Mouse (Mus musculus) heart, embryonic 10.5 days (tissue): Measurements from ENCODE around the gene Nr2e1. TPM values are rescaled to one million over a fixed set of nuclear protein-coding genes. Genes with fewer than 3 reads are reported as not detected.

Experiments used
- DNase-seq: peaks from one replicate; pipeline ENCODE4 v3.0.0-alpha.2; 2017; ENCODE audit warnings: low spot score
- H3K27ac ChIP-seq: fragments of 300-500 bp; sonication (generic); 2 replicates; pipeline ENCODE4 v1.5.1; 2016; ENCODE audit warnings: mild to moderate bottlenecking
- H3K27me3 ChIP-seq: fragments of 300-500 bp; sonication (generic); 2 replicates; pipeline ENCODE4 v1.6.1; 2016; ENCODE audit warnings: mild to moderate bottlenecking; ENCODE audit not compliant: poor library complexity, insufficient read depth, severe bottlenecking
- H3K36me3 ChIP-seq: fragments of 300-500 bp; sonication (generic); 2 replicates; pipeline ENCODE4 v1.6.1; 2016; ENCODE audit warnings: mild to moderate bottlenecking, moderate library complexity
- H3K4me1 ChIP-seq: fragments of 300-500 bp; sonication (generic); 2 replicates; pipeline ENCODE4 v1.6.1; 2016; ENCODE audit warnings: mild to moderate bottlenecking
- H3K4me3 ChIP-seq: fragments of 300-500 bp; sonication (generic); 2 replicates; pipeline ENCODE4 v1.5.1; 2016; ENCODE audit warnings: mild to moderate bottlenecking, moderate library complexity
- H3K9me3 ChIP-seq: fragments of 300-500 bp; sonication (generic); 2 replicates; pipeline ENCODE4 v1.6.1; 2016; ENCODE audit warnings: mild to moderate bottlenecking, moderate library complexity
- WGBS: fragments of 180-500 bp; shearing (Covaris S2); methylation state at CpG from one replicate; pipeline ENCODE4 v1.1.7; 2016; 5-methylcytosine and 5-hydroxymethylcytosine counted together
- polyA plus RNA-seq: library from polyadenylated mRNA; unstranded; fragments of >200 nt; fragmentation: Nextera tagmentation; extraction: Ambion mirVana; gene quantifications from 2 replicates; pipeline ENCODE4 v1.2.1, GENCODE M21; 2016

Nr2e1 gene
- polyA plus RNA-seq, 1 experiment from 2014 or later, result not detected

DNA sequence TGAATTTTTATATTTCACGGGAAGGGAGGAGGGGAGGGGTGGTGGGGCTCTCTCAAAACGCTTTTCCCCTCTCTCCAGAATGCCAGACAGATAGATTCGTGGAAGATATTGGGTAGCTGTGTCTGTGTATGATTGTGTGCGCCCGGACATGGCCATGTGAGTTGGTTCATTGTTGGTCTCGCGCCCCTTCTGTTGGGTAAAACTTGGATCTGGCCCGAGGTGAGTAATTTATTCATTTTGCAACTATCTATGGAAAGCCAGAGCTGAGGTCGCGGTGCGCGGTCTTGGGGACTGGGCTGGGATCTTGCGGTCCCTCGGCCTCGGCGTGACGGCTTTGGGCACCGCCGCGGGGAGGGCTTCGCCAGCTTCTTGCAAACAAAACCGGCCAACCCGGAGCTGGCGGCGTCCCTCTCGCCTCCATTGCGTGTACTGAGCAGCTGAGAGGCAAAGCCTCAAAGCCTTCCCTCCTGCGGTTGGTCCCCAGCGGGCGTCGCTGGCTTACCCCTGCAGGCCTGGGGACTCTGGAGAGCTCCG is 537 bp upstream of the Nr2e1 start:
- H3K36me3 ChIP-seq, result no peaks in the 10 kb centered on the region
- H3K27ac ChIP-seq, result no peak overlapping the region
- H3K27me3 ChIP-seq, result peaks cover 98% of the 10 kb centered on the region
- WGBS, result under 1% methylated on average over 32 of the region's 32 CpGs
- no peaks in the 10 kb centered on the region for H3K9me3 ChIP-seq
- H3K4me1 ChIP-seq, result peaks cover 43% of the 10 kb centered on the region
- DNase-seq, result no peak
- H3K4me3 ChIP-seq, result peak overlapping the region; percentile 49

DNA sequence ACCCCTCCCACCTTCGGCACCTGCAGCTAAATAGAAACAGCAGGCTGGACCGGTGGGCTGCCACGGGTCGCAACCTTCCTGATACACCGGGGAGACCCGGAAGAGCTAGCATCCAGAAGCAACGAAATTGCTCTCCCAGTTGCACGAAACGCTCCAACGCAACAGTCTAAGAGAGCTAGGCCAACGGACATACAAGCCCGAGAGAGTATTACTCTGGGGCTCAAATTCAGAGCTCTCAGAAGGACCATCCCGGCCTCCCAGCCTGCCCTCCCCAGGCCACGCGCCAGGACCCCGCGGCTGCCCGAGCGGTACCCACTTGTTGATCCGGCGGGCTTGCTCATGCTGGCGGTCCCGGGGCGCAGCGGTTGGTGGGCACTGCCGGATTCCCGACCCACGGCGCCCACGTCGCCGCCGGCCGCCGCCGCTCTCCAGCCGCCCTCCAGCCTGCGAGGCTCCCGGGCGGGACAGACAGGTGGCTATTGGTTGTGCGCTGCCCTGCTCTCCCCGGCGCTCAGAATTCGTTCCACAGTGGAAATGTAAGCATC is 794 bp downstream of the Nr2e1 start:
- WGBS, result under 1% methylated on average over 44 of the region's 44 CpGs
- H3K4me3 ChIP-seq, result peak overlapping the region; percentile 49
- H3K36me3 ChIP-seq, result no peaks in the 10 kb centered on the region
- peaks cover 98% of the 10 kb centered on the region for H3K27me3 ChIP-seq
- H3K4me1 ChIP-seq, result peaks cover 43% of the 10 kb centered on the region
- no peak for DNase-seq
- no peaks in the 10 kb centered on the region for H3K9me3 ChIP-seq
- H3K27ac ChIP-seq, result no peak overlapping the region

DNA sequence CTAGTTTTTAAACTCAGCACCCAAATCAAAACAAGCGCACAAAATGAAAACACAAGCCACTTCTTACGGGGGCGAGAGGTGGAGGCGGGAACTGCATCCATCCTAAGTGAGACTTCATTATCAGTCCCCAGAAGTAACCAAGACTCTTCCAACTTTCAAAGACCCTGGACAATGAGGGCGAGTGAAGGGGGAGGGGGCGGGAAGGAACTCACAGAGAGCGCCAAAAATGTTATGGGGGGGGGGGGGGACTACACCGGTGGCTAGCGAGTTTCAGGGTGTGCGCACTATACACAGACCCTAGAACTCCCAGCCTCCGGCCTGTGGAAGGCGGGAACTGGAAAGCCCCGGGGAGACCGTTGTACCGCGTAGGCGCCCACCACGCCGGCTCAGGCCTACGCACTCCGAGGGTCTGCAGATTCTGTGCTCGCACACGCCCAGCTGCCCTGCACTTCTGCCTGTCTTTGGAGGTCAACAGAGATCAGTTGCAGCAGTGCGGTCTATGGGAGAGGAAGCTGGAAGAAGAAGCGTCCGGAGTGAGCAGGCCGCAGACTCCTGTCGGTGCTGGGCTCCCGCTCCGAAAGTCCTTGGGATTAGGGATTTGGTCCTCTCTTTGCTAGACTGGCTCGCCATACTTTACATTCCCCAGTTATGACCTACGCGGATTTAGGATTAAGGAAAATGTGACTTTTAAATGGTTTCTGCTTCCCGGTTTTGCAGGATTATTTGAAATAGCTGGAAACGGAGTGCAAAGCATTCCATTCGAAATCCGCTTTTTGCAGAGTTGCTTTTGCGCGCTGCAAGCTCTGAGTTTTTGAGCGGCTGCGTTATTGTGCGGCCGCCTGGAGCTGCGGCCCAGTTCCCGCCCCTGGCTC is 1.5 kb downstream of the Nr2e1 start:
- Histone ChIP-seq H3K27ac (no peak overlapping the region), H3K4me3 (peak overlapping the region; percentile 49), H3K27me3 (peaks cover 98% of the 10 kb centered on the region), H3K4me1 (peaks cover 43% of the 10 kb centered on the region), H3K9me3 (no peaks in the 10 kb centered on the region), H3K36me3 (no peaks in the 10 kb centered on the region)
- DNase-seq, result no peak
- under 1% methylated on average over 45 of the region's 45 CpGs for WGBS

DNA sequence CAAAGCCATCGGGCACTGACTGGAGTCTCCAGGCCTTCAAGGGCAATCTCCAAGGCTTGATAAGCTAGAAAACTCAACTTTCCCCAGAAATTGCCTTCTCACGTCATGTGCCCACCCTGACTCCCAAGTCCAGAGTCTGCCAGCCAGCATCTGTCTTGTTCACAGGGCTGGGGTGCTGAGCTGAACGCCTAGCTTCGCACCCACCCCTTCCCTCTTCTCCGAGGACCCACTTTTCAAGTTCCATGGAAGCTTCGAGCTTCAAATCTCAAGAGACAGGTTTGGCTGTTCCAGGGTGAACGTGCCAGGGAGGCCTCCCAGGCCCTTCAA is 2.5 kb downstream of the Nr2e1 start:
- H3K4me1 ChIP-seq, result peaks cover 43% of the 10 kb centered on the region
- H3K27me3 ChIP-seq, result peaks cover 98% of the 10 kb centered on the region
- no peak overlapping the region for H3K4me3 ChIP-seq
- no peak overlapping the region for H3K27ac ChIP-seq
- WGBS, result 6% methylated on average over 7 of the region's 7 CpGs
- DNase-seq, result no peak
- no peaks in the 10 kb centered on the region for H3K36me3 ChIP-seq
- no peaks in the 10 kb centered on the region for H3K9me3 ChIP-seq

DNA sequence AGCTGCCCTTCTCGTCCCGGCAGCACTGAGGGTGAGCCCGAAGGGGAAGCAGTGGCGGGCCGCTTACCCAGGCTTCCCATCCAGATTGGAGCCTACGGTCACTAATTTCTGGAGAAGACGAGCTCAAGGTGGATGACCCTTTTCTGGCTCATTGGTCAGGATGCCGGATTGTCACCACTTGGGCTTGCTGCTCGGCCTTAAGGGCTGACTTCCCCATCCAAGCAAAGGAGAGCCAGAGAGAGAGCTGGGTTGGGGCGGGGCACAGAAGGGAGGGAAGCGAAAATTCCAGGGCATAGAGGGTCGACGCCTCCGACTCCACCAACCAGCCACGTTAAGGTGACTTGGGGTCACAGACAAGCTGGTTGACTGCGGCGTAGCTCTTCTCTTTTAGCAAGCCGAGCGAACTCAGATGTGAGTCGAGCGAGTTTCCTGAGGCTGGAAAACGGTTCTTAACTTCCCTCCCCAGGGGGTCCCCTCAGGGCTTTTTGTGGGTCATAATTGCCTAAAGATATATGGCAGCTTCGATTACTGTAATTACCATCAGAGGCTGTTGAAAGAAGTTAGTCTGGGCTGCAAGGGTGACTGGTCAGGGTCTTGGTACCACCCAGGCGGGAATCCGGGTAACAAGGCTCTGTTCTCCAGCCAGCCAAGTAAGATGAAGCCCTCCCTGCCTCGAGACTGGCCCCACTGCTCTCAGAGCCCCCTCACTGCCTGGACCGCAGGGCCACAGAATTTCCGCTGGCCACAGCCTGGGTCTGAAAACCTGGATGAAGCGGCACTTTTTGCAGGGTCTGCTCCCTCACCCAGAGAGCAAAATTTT is 3.1 kb downstream of the Nr2e1 start:
- Histone ChIP-seq H3K27me3 (peaks cover 98% of the 10 kb centered on the region), H3K4me1 (peaks cover 43% of the 10 kb centered on the region), H3K36me3 (no peaks in the 10 kb centered on the region), H3K9me3 (no peaks in the 10 kb centered on the region), H3K4me3 (peak overlapping the region; percentile 47), H3K27ac (no peak overlapping the region)
- WGBS, result under 1% methylated on average over 29 of the region's 29 CpGs
- no peak for DNase-seq

DNA sequence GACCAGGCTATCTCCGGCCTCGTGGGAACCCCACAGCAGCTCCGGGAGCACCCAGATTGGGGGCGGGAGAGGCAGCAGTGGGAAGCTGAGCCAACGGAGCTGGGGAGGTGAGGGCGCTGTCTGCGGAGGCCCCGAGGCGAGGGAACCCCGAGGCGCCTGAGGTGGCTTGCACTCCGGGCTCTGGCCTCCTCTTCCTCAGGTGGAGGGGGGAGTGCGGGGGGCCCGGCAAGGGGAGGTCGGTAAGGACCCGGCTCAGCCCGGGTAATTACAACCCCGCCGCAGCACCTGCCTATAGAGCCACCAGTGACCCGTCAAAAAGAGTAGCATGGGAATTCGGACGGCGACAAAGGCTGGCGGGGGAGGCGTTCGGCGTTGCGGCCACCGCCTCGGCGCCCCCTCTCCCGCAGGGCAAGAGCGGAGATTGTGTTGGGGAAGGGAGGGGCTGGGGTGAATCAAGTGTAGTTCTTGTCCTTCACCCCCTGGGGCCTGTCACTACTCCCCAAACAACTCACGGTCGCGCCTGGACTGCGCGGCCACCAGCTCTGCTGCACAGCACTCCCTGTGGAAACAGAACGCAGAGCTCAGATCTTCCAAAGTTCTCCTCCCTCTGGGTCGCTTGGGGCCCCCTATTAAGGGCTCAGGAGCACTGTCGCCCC is 3.8 kb downstream of the Nr2e1 start:
- Histone ChIP-seq H3K4me1 (peaks cover 41% of the 10 kb centered on the region), H3K9me3 (no peaks in the 10 kb centered on the region), H3K36me3 (no peaks in the 10 kb centered on the region), H3K4me3 (peak overlapping the region; percentile 47), H3K27ac (no peak overlapping the region), H3K27me3 (peaks cover 98% of the 10 kb centered on the region)
- no peak for DNase-seq
- under 1% methylated on average over 41 of the region's 41 CpGs for WGBS

DNA sequence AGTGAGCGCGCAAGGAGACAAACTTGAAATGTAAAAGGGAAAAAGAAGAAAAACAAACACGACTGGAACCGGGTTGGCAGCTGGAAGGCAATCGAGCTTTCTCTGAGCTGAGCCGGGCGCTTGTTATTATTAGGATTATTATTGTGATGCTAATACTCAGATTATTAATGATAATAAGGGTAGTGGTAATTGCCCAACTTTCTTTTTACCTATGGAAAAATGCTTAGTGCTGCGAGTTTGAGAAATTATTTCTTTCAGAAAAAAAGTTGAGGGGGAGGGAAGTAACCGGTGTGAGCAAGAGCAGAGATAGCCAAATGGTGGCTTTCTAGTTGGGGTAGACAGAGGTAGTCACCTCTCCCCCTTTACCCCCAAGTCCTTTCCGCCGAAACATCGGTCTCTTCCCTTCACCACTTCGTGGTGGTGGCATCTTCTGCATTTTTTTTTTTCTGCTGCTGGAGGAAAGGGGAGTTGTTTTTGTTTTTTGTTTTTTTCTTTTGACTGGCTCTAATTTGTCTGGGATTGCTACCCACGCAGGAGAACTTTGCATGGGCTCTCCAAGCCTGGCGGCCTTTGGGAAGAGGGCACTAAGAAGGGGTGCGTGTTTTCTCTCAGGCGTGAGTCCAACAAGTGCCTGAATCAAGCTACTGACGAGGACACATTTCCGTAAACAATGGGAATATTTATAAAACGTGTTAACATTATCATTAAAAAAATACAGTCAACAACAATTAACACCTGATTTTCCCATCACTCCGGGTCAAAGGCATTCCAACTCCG is 4.5 kb downstream of the Nr2e1 start:
- Histone ChIP-seq H3K27ac (no peak overlapping the region), H3K4me3 (peak overlapping the region; percentile 47), H3K36me3 (no peaks in the 10 kb centered on the region), H3K9me3 (no peaks in the 10 kb centered on the region), H3K4me1 (peaks cover 34% of the 10 kb centered on the region), H3K27me3 (peaks cover 98% of the 10 kb centered on the region)
- no peak for DNase-seq
- WGBS, result under 1% methylated on average over 22 of the region's 22 CpGs

DNA sequence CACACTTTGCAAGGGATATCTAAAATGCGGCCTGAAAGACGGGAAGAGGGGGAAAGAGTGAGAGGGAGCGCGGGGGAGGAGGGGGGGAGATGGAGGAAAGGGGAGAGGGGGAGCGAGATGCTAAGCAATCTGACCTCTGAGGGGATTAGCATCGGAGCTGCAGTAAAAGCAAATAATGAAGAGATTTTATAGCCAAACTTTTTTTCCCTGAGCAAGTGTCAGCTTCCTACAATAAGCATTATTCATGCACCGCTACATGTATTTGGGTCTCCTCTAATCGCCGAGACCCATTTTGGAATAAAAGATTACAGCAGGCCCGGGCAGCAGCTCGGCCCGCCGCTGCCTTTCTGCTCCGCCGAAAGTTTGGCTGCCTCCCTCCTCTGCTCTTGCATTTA is 5.2 kb downstream of the Nr2e1 start:
- no peak for DNase-seq
- 1% methylated on average over 15 of the region's 15 CpGs for WGBS
- H3K36me3 ChIP-seq, result no peaks in the 10 kb centered on the region
- no peak overlapping the region for H3K4me3 ChIP-seq
- H3K4me1 ChIP-seq, result peaks cover 28% of the 10 kb centered on the region
- H3K9me3 ChIP-seq, result no peaks in the 10 kb centered on the region
- no peak overlapping the region for H3K27ac ChIP-seq
- H3K27me3 ChIP-seq, result peaks cover 98% of the 10 kb centered on the region

DNA sequence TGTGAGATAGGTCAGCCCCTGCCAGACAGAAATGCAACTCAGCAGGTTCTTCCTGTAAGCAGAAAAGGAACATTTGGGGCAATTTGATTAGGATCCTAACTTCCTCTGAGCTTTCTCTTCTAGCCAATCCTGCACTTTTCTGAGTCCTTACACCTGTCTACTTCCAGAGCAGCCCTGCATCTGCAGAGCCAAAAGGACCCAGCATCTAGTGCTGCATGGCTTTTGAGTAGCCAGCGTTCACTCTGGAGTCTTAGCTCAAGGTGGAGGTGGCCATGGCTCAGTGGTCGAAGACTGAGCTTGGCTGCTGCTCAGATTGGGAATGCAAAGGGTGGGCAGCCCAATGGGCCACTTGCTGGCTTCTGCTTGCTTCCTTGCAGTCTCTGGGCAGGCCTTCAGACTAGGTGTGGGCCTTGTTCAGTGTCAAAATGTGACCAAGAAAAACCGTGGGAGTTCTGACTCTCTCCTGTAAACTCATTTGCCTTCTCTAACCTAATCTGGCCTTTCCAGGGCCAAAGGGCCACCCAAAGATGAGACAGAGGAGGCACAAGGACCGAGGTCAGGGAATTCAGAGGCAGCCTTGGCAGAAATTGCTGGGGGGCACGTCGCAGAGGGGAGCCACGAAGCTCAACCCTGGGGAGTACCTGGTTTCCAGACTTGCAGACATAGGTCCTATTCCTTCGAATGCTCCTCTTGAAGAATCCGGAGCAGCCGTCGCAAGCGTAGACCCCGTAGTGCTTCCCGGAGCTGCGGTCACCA is 5.7 kb downstream of the Nr2e1 start:
- peaks cover 25% of the 10 kb centered on the region for H3K4me1 ChIP-seq
- WGBS, result 1% methylated on average over 15 of the region's 15 CpGs
- no peaks in the 10 kb centered on the region for H3K36me3 ChIP-seq
- H3K27me3 ChIP-seq, result peaks cover 98% of the 10 kb centered on the region
- H3K4me3 ChIP-seq, result no peak overlapping the region
- H3K9me3 ChIP-seq, result no peaks in the 10 kb centered on the region
- no peak for DNase-seq
- no peak overlapping the region for H3K27ac ChIP-seq

DNA sequence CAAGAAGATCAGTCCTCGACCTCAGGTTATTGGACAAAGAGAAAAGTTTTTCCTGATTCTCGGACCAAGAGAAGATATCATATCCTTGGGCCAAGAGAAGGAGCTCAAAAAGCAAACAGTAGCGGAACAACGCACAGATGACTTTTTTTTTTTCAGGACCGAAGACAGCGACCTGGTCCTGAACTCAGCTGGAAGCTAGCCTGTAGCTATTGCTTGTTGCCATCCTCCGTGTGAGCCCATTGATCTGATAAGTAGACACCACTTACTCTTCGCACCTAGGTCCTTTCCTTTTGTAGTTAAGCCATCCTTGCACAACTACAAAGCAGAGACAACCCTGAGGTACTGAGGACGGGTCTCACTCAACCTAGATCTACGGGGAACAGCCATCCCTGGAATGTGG is 8.8 kb downstream of the Nr2e1 start:
- WGBS, result 3% methylated on average over 10 of the region's 10 CpGs
- H3K9me3 ChIP-seq, result no peaks in the 10 kb centered on the region
- no peak overlapping the region for H3K4me3 ChIP-seq
- no peaks in the 10 kb centered on the region for H3K36me3 ChIP-seq
- peaks cover 9% of the 10 kb centered on the region for H3K4me1 ChIP-seq
- no peak overlapping the region for H3K27ac ChIP-seq
- peaks cover 99% of the 10 kb centered on the region for H3K27me3 ChIP-seq
- DNase-seq, result no peak

DNA sequence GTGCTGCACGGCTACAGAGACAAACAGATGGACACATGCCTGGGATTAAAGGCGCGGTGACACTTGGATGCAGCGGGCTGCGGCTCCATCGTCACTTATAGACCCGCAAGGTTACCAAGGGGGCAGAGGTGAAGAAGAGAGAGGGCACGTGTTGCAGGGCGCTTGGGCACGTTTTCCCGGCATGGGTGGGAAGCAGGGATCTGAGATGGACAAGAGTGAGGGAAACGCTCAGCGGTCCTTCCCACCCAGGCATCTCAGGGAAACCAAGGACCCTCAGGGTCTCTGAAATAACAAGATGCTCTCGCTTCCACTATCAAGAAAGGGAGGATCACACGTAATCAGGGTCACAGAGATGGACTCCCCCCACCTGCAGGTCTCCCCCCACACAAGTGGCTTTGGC is 10.5 kb downstream of the Nr2e1 start:
- no peak for DNase-seq
- H3K36me3 ChIP-seq, result no peaks in the 10 kb centered on the region
- H3K27ac ChIP-seq, result no peak overlapping the region
- H3K4me1 ChIP-seq, result peaks cover 5% of the 10 kb centered on the region; the same call in 1 of the 2 replicates
- WGBS, result 2% methylated on average over 15 of the region's 15 CpGs
- peaks cover 99% of the 10 kb centered on the region for H3K27me3 ChIP-seq
- H3K4me3 ChIP-seq, result peak overlapping the region; percentile 18; the same call in 1 of the 2 replicates
- H3K9me3 ChIP-seq, result no peaks in the 10 kb centered on the region
